ENCODE assay signal across 17 mouse cellular contexts in genomic region chr8:105890870-105891269, GRCm38 (mm10). TPM values are rescaled to one million over a fixed set of nuclear protein-coding genes. Genes with fewer than 3 reads are reported as not detected.
DNase-seq lines count a peak whose midpoint lies in the region; ATAC-seq and TF ChIP-seq lines count a peak whose summit lies in the region.
"Had no signal": no experiment of that assay in that cellular context is flagged by ENCODE, and none has a peak within 500 bp of the region (broad histone marks: within the 10 kb centered on the region; RNA-seq: fewer than 3 reads in every experiment).

No protein-coding gene starts in this region.

- H3K4me2 ChIP-seq in forebrain, postnatal 0 days (ENCODE audit: low read depth) = no peak overlapping the region
- H3K4me2 ChIP-seq in forebrain, embryonic 15.5 days (replicated peaks) = no peak overlapping the region
- H3K4me2 ChIP-seq in kidney, embryonic 16.5 days (replicated peaks; ENCODE audit: low read depth, low read length) = no peak overlapping the region
- H3K4me2 ChIP-seq: intestine, embryonic 15.5 days; liver, embryonic 13.5 days had no signal

- DNase-seq in forebrain, postnatal 0 days = peak; percentile 23
- peak; percentile 53 to 74 for DNase-seq in left cerebral cortex, postnatal 14 days (ENCODE audit: low spot score in 2 of 2)
- DNase-seq in left cerebral cortex, adult 11 months (ENCODE audit: low spot score) = no peak
- peak; percentile 75 to 84 for DNase-seq in layer of hippocampus, adult 18-20 months (ENCODE audit: low spot score in 2 of 2)
- DNase-seq in right cerebral cortex, postnatal 36 days (ENCODE audit: low spot score in 2 of 2) = peak; percentile 38 to 39
- DNase-seq in kidney, postnatal 25 days = no peak
- DNase-seq: adrenal gland, postnatal 36 days; cerebellum, adult 11-12 months; embryo, embryonic 11 days; liver, embryonic 13.5 days; lung, postnatal 36 days; midbrain, embryonic 14.5 days had no signal

- H3K27me3 ChIP-seq in forebrain, postnatal 0 days (ENCODE audit: insufficient read depth, low read length) = no peaks in the 10 kb centered on the region
- H3K27me3 ChIP-seq in forebrain, embryonic 15.5 days = no peaks in the 10 kb centered on the region
- no peaks in the 10 kb centered on the region for H3K27me3 ChIP-seq in kidney, embryonic 16.5 days (ENCODE audit: insufficient read depth, low read length)
- H3K27me3 ChIP-seq: intestine, embryonic 15.5 days; liver, embryonic 13.5 days had no signal

- peaks cover 79% of the 10 kb centered on the region for H3K36me3 ChIP-seq in forebrain, postnatal 0 days (ENCODE audit: insufficient read depth)
- peaks cover 76% of the 10 kb centered on the region for H3K36me3 ChIP-seq in forebrain, embryonic 15.5 days
- H3K36me3 ChIP-seq in kidney, embryonic 16.5 days (ENCODE audit: insufficient read depth, low read length) = peaks cover 66% of the 10 kb centered on the region

- H3K4me3 ChIP-seq in forebrain, postnatal 0 days (ENCODE audit: low read depth, low read length) = no peak overlapping the region
- H3K4me3 ChIP-seq in forebrain, embryonic 15.5 days = no peak overlapping the region
- H3K4me3 ChIP-seq in kidney, embryonic 16.5 days (ENCODE audit: low read length) = no peak overlapping the region
- H3K4me3 ChIP-seq: hindbrain, embryonic 10.5 days; intestine, embryonic 15.5 days; liver, embryonic 13.5 days had no signal

- no peak overlapping the region for H3K27ac ChIP-seq in forebrain, postnatal 0 days (ENCODE audit: low read depth, low read length)
- no peak overlapping the region for H3K27ac ChIP-seq in forebrain, embryonic 15.5 days (replicated peaks)
- no peak overlapping the region for H3K27ac ChIP-seq in kidney, embryonic 16.5 days (ENCODE audit: low read length)
- H3K27ac ChIP-seq: hindbrain, embryonic 10.5 days; intestine, embryonic 15.5 days; liver, embryonic 13.5 days had no signal

- no peaks in the 10 kb centered on the region for H3K9me3 ChIP-seq in forebrain, postnatal 0 days (ENCODE audit: low read length)
- no peaks in the 10 kb centered on the region for H3K9me3 ChIP-seq in forebrain, embryonic 15.5 days
- no peaks in the 10 kb centered on the region for H3K9me3 ChIP-seq in kidney, embryonic 16.5 days (ENCODE audit: low read length)
- H3K9me3 ChIP-seq: hindbrain, embryonic 10.5 days; intestine, embryonic 15.5 days; liver, embryonic 13.5 days had no signal

- TF ChIP-seq CTCF in forebrain, postnatal 0 days (IDR thresholded peaks at IDR 0.05; ENCODE audit: low read depth) = no peak

- 79% methylated on average over 6 of the region's 6 CpGs for WGBS in forebrain, postnatal 0 days
- WGBS in forebrain, embryonic 15.5 days = 87% methylated on average over 6 of the region's 6 CpGs
- 72% methylated on average over 6 of the region's 6 CpGs for WGBS in kidney, embryonic 16.5 days

- H3K4me1 ChIP-seq in forebrain, postnatal 0 days (ENCODE audit: insufficient read depth) = no peaks in the 10 kb centered on the region
- peaks cover 5% of the 10 kb centered on the region; the same call in 1 of the 2 replicates for H3K4me1 ChIP-seq in forebrain, embryonic 15.5 days
- peaks cover 3% of the 10 kb centered on the region; the same call in 1 of the 2 replicates for H3K4me1 ChIP-seq in kidney, embryonic 16.5 days (ENCODE audit: insufficient read depth, low read length)

- intact Hi-C loops in left cerebral cortex, postnatal 14 days (cut with DNase I) = loop anchor here (5.0 kb wide), 1 partner anchor 41 kb away; the partner anchor contains the start of gene Ctrl

- 0 out of 2 replicates have a peak, but pooled peaks have one; percentile 9 for ATAC-seq in forebrain, postnatal 0 days
- no peak for ATAC-seq in forebrain, embryonic 15.5 days (replicated peaks)
- no peak for ATAC-seq in kidney, embryonic 16.5 days (ENCODE audit: low FRiP score, low TSS enrichment)
- ATAC-seq: intestine, embryonic 15.5 days had no signal

- no peak overlapping the region for H3K9ac ChIP-seq in forebrain, postnatal 0 days
- H3K9ac ChIP-seq in forebrain, embryonic 15.5 days (replicated peaks) = no peak overlapping the region
- no peak overlapping the region for H3K9ac ChIP-seq in kidney, embryonic 16.5 days (replicated peaks; ENCODE audit: low read length)
- H3K9ac ChIP-seq: intestine, embryonic 15.5 days; liver, embryonic 13.5 days had no signal

RNA-seq across cellular contexts. Expression of gene Nrn1l, which starts 2.5 kb away (rescaled TPM):
- total RNA-seq in forebrain, postnatal 0 days (2014; rRNA removed) = 0.92 TPM in 1 of 2 replicates, not detected in the other
- polyA plus RNA-seq in forebrain, postnatal 0 days (2015; fragmentation: Nextera tagmentation; extraction: Ambion mirVana) = 0.36 and 1.2 TPM in 2 replicates
- polyA plus RNA-seq in forebrain, embryonic 15.5 days (2015; fragmentation: Nextera tagmentation; extraction: Ambion mirVana) = not detected in 2 replicates
- 1 to 10 TPM; 1.8 to 2.2 TPM for total RNA-seq in left cerebral cortex, postnatal 14 days (2021)
- under 1 TPM; 0.57 to 0.99 TPM for total RNA-seq in layer of hippocampus, adult 18-20 months (2021)
- polyA plus RNA-seq in kidney, embryonic 16.5 days (2015; fragmentation: Nextera tagmentation; extraction: Ambion mirVana) = 0.53 and 0.85 TPM in 2 replicates
- polyA plus RNA-seq: liver, embryonic 13.5 days; midbrain, embryonic 14.5 days; neural tube, embryonic 11.5 days had no signal

RNA-seq across cellular contexts. Expression of gene Pskh1, which starts 9.4 kb away (rescaled TPM):
- 16.6 and 24.5 TPM in 2 replicates for total RNA-seq in forebrain, postnatal 0 days (2014; rRNA removed)
- 8.0 and 10.4 TPM in 2 replicates for polyA plus RNA-seq in forebrain, postnatal 0 days (2015; fragmentation: Nextera tagmentation; extraction: Ambion mirVana)
- polyA plus RNA-seq in forebrain, embryonic 15.5 days (2015; fragmentation: Nextera tagmentation; extraction: Ambion mirVana) = 11.3 and 12.0 TPM in 2 replicates
- 1 to 10 TPM; 7.4 to 7.5 TPM for total RNA-seq in left cerebral cortex, postnatal 14 days (2021)
- 1 to 10 TPM; 6.5 to 7.3 TPM for total RNA-seq in layer of hippocampus, adult 18-20 months (2021)
- 44.3 and 46.7 TPM in 2 replicates for polyA plus RNA-seq in kidney, embryonic 16.5 days (2015; fragmentation: Nextera tagmentation; extraction: Ambion mirVana)

RNA-seq across cellular contexts. Expression of gene Edc4, which starts 10.2 kb away (rescaled TPM):
- 85.3 and 96.7 TPM in 2 replicates for total RNA-seq in forebrain, postnatal 0 days (2014; rRNA removed)
- 36.1 and 41.7 TPM in 2 replicates for polyA plus RNA-seq in forebrain, postnatal 0 days (2015; fragmentation: Nextera tagmentation; extraction: Ambion mirVana)
- polyA plus RNA-seq in forebrain, embryonic 15.5 days (2015; fragmentation: Nextera tagmentation; extraction: Ambion mirVana) = 55.6 and 59.1 TPM in 2 replicates
- 10 to 100 TPM; 59.8 to 62.1 TPM for total RNA-seq in left cerebral cortex, postnatal 14 days (2021)
- 10 to 100 TPM; 63.6 to 67.4 TPM for total RNA-seq in layer of hippocampus, adult 18-20 months (2021)
- 58.8 and 61.1 TPM in 2 replicates for polyA plus RNA-seq in kidney, embryonic 16.5 days (2015; fragmentation: Nextera tagmentation; extraction: Ambion mirVana)

RNA-seq across cellular contexts. Expression of gene Nutf2, which starts 30.5 kb away (rescaled TPM):
- total RNA-seq in forebrain, postnatal 0 days (2014; rRNA removed) = 70.4 and 89.5 TPM in 2 replicates
- 142 and 146 TPM in 2 replicates for polyA plus RNA-seq in forebrain, postnatal 0 days (2015; fragmentation: Nextera tagmentation; extraction: Ambion mirVana)
- polyA plus RNA-seq in forebrain, embryonic 15.5 days (2015; fragmentation: Nextera tagmentation; extraction: Ambion mirVana) = 189 and 218 TPM in 2 replicates
- total RNA-seq in left cerebral cortex, postnatal 14 days (2021) = 10 to 100 TPM; 33.4 to 35.9 TPM
- total RNA-seq in layer of hippocampus, adult 18-20 months (2021) = 10 to 100 TPM; 29.0 to 41.5 TPM
- polyA plus RNA-seq in kidney, embryonic 16.5 days (2015; fragmentation: Nextera tagmentation; extraction: Ambion mirVana) = 186 and 242 TPM in 2 replicates

RNA-seq across cellular contexts. Expression of gene Thap11, which starts 35.9 kb away (rescaled TPM):
- 60.4 and 81.9 TPM in 2 replicates for total RNA-seq in forebrain, postnatal 0 days (2014; rRNA removed)
- 48.6 and 57.2 TPM in 2 replicates for polyA plus RNA-seq in forebrain, postnatal 0 days (2015; fragmentation: Nextera tagmentation; extraction: Ambion mirVana)
- 70.5 and 73.6 TPM in 2 replicates for polyA plus RNA-seq in forebrain, embryonic 15.5 days (2015; fragmentation: Nextera tagmentation; extraction: Ambion mirVana)
- total RNA-seq in left cerebral cortex, postnatal 14 days (2021) = 10 to 100 TPM; 34.7 to 38.5 TPM
- 10 to 100 TPM; 43.0 to 46.5 TPM for total RNA-seq in layer of hippocampus, adult 18-20 months (2021)
- 65.2 and 66.1 TPM in 2 replicates for polyA plus RNA-seq in kidney, embryonic 16.5 days (2015; fragmentation: Nextera tagmentation; extraction: Ambion mirVana)

Comparison
In these comparisons a context has a peak if more than half of its experiments do, and no peak if none do; other contexts are left out.
1. DNase-seq: peak in forebrain, postnatal 0 days (single experiment), left cerebral cortex, postnatal 14 days (2 of 2), layer of hippocampus, adult 18-20 months (2 of 2) and right cerebral cortex, postnatal 36 days (2 of 2); none in left cerebral cortex, adult 11 months (single experiment) and kidney, postnatal 25 days (0 of 2).